Mouse (Mus musculus): ENCODE measurements around the gene Rac1. TPM values are rescaled to one million over a fixed set of nuclear protein-coding genes. Genes with fewer than 3 reads are reported as not detected.
A peak's percentile ranks its signal among the peaks of the same experiment; 100 is the strongest.

The Rac1 gene
- polyA plus RNA-seq, 1 experiment from 2014 or later: 345 TPM

- no peak overlapping the region for H3K4me2 ChIP-seq (replicated peaks; ENCODE audit: low read depth)
- no peaks in the 10 kb centered on the region for H3K27me3 ChIP-seq (ENCODE audit: control insufficient read depth, insufficient read depth, low read length)
- 75% methylated on average over 20 of the region's 20 CpGs for WGBS
- DNase-seq (ENCODE audit: low spot score): peak; percentile 18
- no peak overlapping the region for H3K4me3 ChIP-seq (ENCODE audit: low read depth, low read length)
- H3K27ac ChIP-seq (replicated peaks): no peak overlapping the region
- H3K9ac ChIP-seq (ENCODE audit: low read length): no peak overlapping the region
- TF ChIP-seq EP300 (optimal IDR thresholded peaks at IDR 0.05): no peak
- no peak for TF ChIP-seq CTCF (IDR thresholded peaks at IDR 0.05; ENCODE audit: low read depth)
- peak; percentile 69 for ATAC-seq (ENCODE audit: low FRiP score, low TSS enrichment)
- 0 out of 2 replicates have a peak, but pooled peaks cover 2% of the 10 kb centered on the region for H3K36me3 ChIP-seq (ENCODE audit: control insufficient read depth, insufficient read depth, low read length)
- no peaks in the 10 kb centered on the region for H3K9me3 ChIP-seq (ENCODE audit: control insufficient read depth, low read length)
- H3K4me1 ChIP-seq (replicated peaks; ENCODE audit: control insufficient read depth, insufficient read depth): no peaks in the 10 kb centered on the region
These were observed 52.5 kb downstream of the Rac1 start for GRCm38 (mm10) chr5:143475153-143475844.

- Histone ChIP-seq H3K4me3 (ENCODE audit: low read depth, low read length) (no peak overlapping the region), H3K36me3 (ENCODE audit: control insufficient read depth, insufficient read depth, low read length) (0 out of 2 replicates have a peak, but pooled peaks cover 2% of the 10 kb centered on the region), H3K4me2 (replicated peaks; ENCODE audit: low read depth) (no peak overlapping the region), H3K9me3 (ENCODE audit: control insufficient read depth, low read length) (no peaks in the 10 kb centered on the region), H3K9ac (ENCODE audit: low read length) (no peak overlapping the region), H3K4me1 (replicated peaks; ENCODE audit: control insufficient read depth, insufficient read depth) (no peaks in the 10 kb centered on the region), H3K27me3 (ENCODE audit: control insufficient read depth, insufficient read depth, low read length) (no peaks in the 10 kb centered on the region), H3K27ac (replicated peaks) (no peak overlapping the region)
- DNase-seq (ENCODE audit: low spot score) (peak; percentile 8), ATAC-seq (ENCODE audit: low FRiP score, low TSS enrichment) (no peak)
- no peak for TF ChIP-seq CTCF (IDR thresholded peaks at IDR 0.05; ENCODE audit: low read depth)
- TF ChIP-seq EP300 (optimal IDR thresholded peaks at IDR 0.05): no peak
- WGBS: 85% methylated on average over 9 of the region's 9 CpGs
These were observed 55.8 kb downstream of the Rac1 start for GRCm38 (mm10) chr5:143471953-143472618.

- 78% methylated on average over 3 of the region's 3 CpGs for WGBS
- Histone ChIP-seq H3K27ac (replicated peaks) (peak overlapping the region; percentile 53; the same call in 1 of the 2 replicates), H3K4me3 (ENCODE audit: low read depth, low read length) (no peak overlapping the region), H3K4me1 (replicated peaks; ENCODE audit: control insufficient read depth, insufficient read depth) (no peaks in the 10 kb centered on the region), H3K27me3 (ENCODE audit: control insufficient read depth, insufficient read depth, low read length) (no peaks in the 10 kb centered on the region), H3K36me3 (ENCODE audit: control insufficient read depth, insufficient read depth, low read length) (0 out of 2 replicates have a peak, but pooled peaks cover 2% of the 10 kb centered on the region), H3K9ac (ENCODE audit: low read length) (no peak overlapping the region), H3K4me2 (replicated peaks; ENCODE audit: low read depth) (no peak overlapping the region), H3K9me3 (ENCODE audit: control insufficient read depth, low read length) (no peaks in the 10 kb centered on the region)
- ATAC-seq (ENCODE audit: low FRiP score, low TSS enrichment) (peak; percentile 30; the same call in 1 of the 2 replicates), DNase-seq (ENCODE audit: low spot score) (peak; percentile 9)
- TF ChIP-seq CTCF (IDR thresholded peaks at IDR 0.05; ENCODE audit: low read depth): no peak
- TF ChIP-seq EP300 (optimal IDR thresholded peaks at IDR 0.05): no peak
These were observed 56.7 kb downstream of the Rac1 start for GRCm38 (mm10) chr5:143471165-143471546.

GRCm38 (mm10) chr5:143470421-143471164 lies 57.2 kb downstream of the Rac1 start:
- Histone ChIP-seq H3K27ac (replicated peaks) (peak overlapping the region; percentile 53; the same call in 1 of the 2 replicates), H3K4me3 (ENCODE audit: low read depth, low read length) (no peak overlapping the region), H3K4me2 (replicated peaks; ENCODE audit: low read depth) (no peak overlapping the region), H3K4me1 (replicated peaks; ENCODE audit: control insufficient read depth, insufficient read depth) (no peaks in the 10 kb centered on the region), H3K36me3 (ENCODE audit: control insufficient read depth, insufficient read depth, low read length) (0 out of 2 replicates have a peak, but pooled peaks cover 2% of the 10 kb centered on the region), H3K9ac (ENCODE audit: low read length) (no peak overlapping the region), H3K9me3 (ENCODE audit: control insufficient read depth, low read length) (no peaks in the 10 kb centered on the region), H3K27me3 (ENCODE audit: control insufficient read depth, insufficient read depth, low read length) (no peaks in the 10 kb centered on the region)
- DNase-seq (ENCODE audit: low spot score): peak; percentile 19
- 0 out of 2 replicates have a peak, but pooled peaks have one; percentile 27 for ATAC-seq (ENCODE audit: low FRiP score, low TSS enrichment)
- TF ChIP-seq EP300 (optimal IDR thresholded peaks at IDR 0.05) (no peak), CTCF (IDR thresholded peaks at IDR 0.05; ENCODE audit: low read depth) (no peak)
- 58% methylated on average over 15 of the region's 15 CpGs for WGBS

DNA sequence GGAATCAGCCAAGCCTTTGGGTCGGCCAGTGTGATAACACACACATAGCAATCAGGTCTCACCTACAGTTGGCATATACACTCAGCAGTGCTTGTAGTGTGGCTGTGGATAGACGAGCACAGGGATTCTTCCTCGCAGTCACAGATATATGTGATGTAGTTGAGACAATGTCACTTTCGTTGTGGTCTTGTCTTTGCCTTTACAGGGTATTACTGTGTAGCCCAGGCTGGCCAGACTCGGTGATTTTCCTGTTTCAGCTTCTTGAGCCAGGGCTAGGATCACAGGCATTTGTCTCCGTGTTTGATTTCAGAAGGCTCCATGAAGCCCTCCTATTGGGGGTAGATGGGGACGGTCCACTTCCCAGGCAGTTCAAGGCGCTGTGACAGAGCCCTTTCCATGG lies 58.2 kb downstream of the Rac1 start:
- no peak for ATAC-seq (ENCODE audit: low FRiP score, low TSS enrichment)
- H3K27me3 ChIP-seq (ENCODE audit: control insufficient read depth, insufficient read depth, low read length): no peaks in the 10 kb centered on the region
- H3K4me1 ChIP-seq (replicated peaks; ENCODE audit: control insufficient read depth, insufficient read depth): no peaks in the 10 kb centered on the region
- WGBS: 94% methylated on average over 8 of the region's 8 CpGs
- peak; percentile 7 for DNase-seq (ENCODE audit: low spot score)
- no peaks in the 10 kb centered on the region for H3K9me3 ChIP-seq (ENCODE audit: control insufficient read depth, low read length)
- H3K4me3 ChIP-seq (ENCODE audit: low read depth, low read length): no peak overlapping the region
- H3K9ac ChIP-seq (ENCODE audit: low read length): no peak overlapping the region
- TF ChIP-seq EP300 (optimal IDR thresholded peaks at IDR 0.05): no peak
- TF ChIP-seq CTCF (IDR thresholded peaks at IDR 0.05; ENCODE audit: low read depth): no peak
- H3K36me3 ChIP-seq (ENCODE audit: control insufficient read depth, insufficient read depth, low read length): 0 out of 2 replicates have a peak, but pooled peaks cover 2% of the 10 kb centered on the region
- H3K27ac ChIP-seq (replicated peaks): no peak overlapping the region
- no peak overlapping the region for H3K4me2 ChIP-seq (replicated peaks; ENCODE audit: low read depth)

All from stomach, postnatal 0 days (tissue).